Mouse (Mus musculus) lung, postnatal 0 days (tissue): ENCODE data around the gene Vsir.

Experiments
- CTCF ChIP-seq: IDR thresholded peaks from 2 replicates; pipeline ENCODE4 v1.5.1; 2016; ENCODE audit warnings: antibody characterized with exemption, mild to moderate bottlenecking
- EP300 ChIP-seq: IDR thresholded peaks from 2 replicates; pipeline ENCODE4 v1.6.1; 2016; ENCODE audit warnings: antibody characterized with exemption, mild to moderate bottlenecking, control low read depth

- TF ChIP-seq CTCF (no peak), EP300 (no peak)
Measured at GRCm38 (mm10) chr10:60347768-60348610, 1.3 kb downstream of the Vsir start.
